Mouse (Mus musculus) lung, embryonic 16.5 days (tissue): ENCODE results near the gene Tpp1. TPM values are rescaled to one million over a fixed set of nuclear protein-coding genes. Genes with fewer than 3 reads are reported as not detected.
A peak's percentile ranks its signal among the peaks of the same experiment; 100 is the strongest.

Experiments used
- ATAC-seq: fragments of 200-750 bp; cut with Nextera tagmentation; 2 replicates; pipeline ENCODE4 v1.8.0; 2017; ENCODE audit warnings: low read depth, mild to moderate bottlenecking, moderate library complexity
- H3K27ac ChIP-seq: fragments of 300-500 bp; sonication (generic); 2 replicates; pipeline ENCODE4 v1.5.1; 2014; ENCODE audit warnings: mild to moderate bottlenecking, control low read depth, low read length
- H3K27me3 ChIP-seq: fragments of 300-500 bp; sonication (generic); 2 replicates; pipeline ENCODE4 v1.6.1; 2014; ENCODE audit warnings: low read depth, low read length, mixed read lengths; ENCODE audit not compliant: control insufficient read depth, insufficient read depth
- H3K36me3 ChIP-seq: fragments of 300-500 bp; sonication (generic); 2 replicates; pipeline ENCODE4 v1.6.1; 2014; ENCODE audit warnings: low read length; ENCODE audit not compliant: control insufficient read depth, insufficient read depth
- H3K4me1 ChIP-seq: fragments of 300-500 bp; sonication (generic); replicated peaks from 2 replicates; pipeline ENCODE4 v1.6.1; 2014; ENCODE audit warnings: low read length, mixed read lengths; ENCODE audit not compliant: control insufficient read depth, insufficient read depth
- H3K4me2 ChIP-seq: fragments of 300-500 bp; sonication (generic); 2 replicates; pipeline ENCODE4 v1.6.1; 2014; ENCODE audit warnings: low read depth, low read length, control low read depth
- H3K4me3 ChIP-seq: fragments of 300-500 bp; sonication (generic); 2 replicates; pipeline ENCODE4 v1.5.1; 2014; ENCODE audit warnings: mild to moderate bottlenecking, low read length, control low read depth
- H3K9ac ChIP-seq: fragments of 300-500 bp; sonication (generic); 2 replicates; pipeline ENCODE4 v1.6.1; 2014; ENCODE audit warnings: low read length, control low read depth
- H3K9me3 ChIP-seq: fragments of 300-500 bp; sonication (generic); 2 replicates; pipeline ENCODE4 v1.6.1; 2016; ENCODE audit warnings: low read length; ENCODE audit not compliant: control insufficient read depth
- WGBS: fragments of 180-500 bp; shearing (Covaris S2); extraction: QIAGEN DNeasy Blood & Tissue Kit; methylation state at CpG from one replicate; pipeline ENCODE4 v1.1.7; 2014; 5-methylcytosine and 5-hydroxymethylcytosine counted together
- polyA plus RNA-seq: library from polyadenylated mRNA; unstranded; fragments of >200 nt; fragmentation: Nextera tagmentation; extraction: Ambion mirVana; gene quantifications from 2 replicates; pipeline ENCODE4 v1.2.1, GENCODE M21; 2015

Tpp1 gene
- polyA plus RNA-seq, 1 experiment from 2014 or later: 102 TPM

DNA sequence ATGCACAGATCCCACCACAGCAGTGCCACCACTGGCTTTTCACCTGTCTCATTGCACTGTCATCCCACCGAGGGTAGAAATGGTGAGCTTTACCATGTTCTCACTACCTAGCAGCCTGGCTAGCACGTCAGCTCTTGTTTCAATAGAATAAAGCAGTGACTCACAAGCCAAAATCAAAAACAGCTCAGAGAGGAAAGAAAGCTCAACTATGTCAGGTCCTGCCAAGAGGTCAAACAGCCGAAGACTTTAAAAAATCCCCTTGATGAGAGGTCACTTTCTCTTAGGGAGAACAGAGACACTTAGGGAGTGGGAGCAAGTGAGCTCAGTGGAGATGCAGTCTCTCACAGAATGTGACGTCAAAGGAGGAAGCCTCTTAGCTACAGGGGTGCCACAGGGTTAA is 31.8 kb upstream of the Tpp1 start:
- Histone ChIP-seq H3K27me3 (no peaks in the 10 kb centered on the region; the same call in 1 of the 2 replicates), H3K9me3 (no peaks in the 10 kb centered on the region), H3K4me2 (no peak overlapping the region), H3K36me3 (peaks cover 8% of the 10 kb centered on the region; the same call in 1 of the 2 replicates), H3K4me3 (no peak overlapping the region), H3K4me1 (peaks cover 30% of the 10 kb centered on the region), H3K9ac (no peak overlapping the region), H3K27ac (no peak overlapping the region)
- WGBS: 57% methylated on average over 4 of the region's 4 CpGs
- ATAC-seq: no peak

GRCm38 (mm10) chr7:105778553-105779265 is 26.7 kb upstream of the Tpp1 start:
- ATAC-seq: peak; percentile 90
- Histone ChIP-seq H3K9ac (peak overlapping the region; percentile 57), H3K36me3 (peaks cover 8% of the 10 kb centered on the region; the same call in 1 of the 2 replicates), H3K4me1 (peaks cover 33% of the 10 kb centered on the region), H3K4me3 (peak overlapping the region; percentile 12; the same call in 1 of the 2 replicates), H3K4me2 (peak overlapping the region; percentile 45), H3K27me3 (no peaks in the 10 kb centered on the region), H3K27ac (peak overlapping the region; percentile 94), H3K9me3 (no peaks in the 10 kb centered on the region)
- 24% methylated on average over 4 of the region's 4 CpGs for WGBS

DNA sequence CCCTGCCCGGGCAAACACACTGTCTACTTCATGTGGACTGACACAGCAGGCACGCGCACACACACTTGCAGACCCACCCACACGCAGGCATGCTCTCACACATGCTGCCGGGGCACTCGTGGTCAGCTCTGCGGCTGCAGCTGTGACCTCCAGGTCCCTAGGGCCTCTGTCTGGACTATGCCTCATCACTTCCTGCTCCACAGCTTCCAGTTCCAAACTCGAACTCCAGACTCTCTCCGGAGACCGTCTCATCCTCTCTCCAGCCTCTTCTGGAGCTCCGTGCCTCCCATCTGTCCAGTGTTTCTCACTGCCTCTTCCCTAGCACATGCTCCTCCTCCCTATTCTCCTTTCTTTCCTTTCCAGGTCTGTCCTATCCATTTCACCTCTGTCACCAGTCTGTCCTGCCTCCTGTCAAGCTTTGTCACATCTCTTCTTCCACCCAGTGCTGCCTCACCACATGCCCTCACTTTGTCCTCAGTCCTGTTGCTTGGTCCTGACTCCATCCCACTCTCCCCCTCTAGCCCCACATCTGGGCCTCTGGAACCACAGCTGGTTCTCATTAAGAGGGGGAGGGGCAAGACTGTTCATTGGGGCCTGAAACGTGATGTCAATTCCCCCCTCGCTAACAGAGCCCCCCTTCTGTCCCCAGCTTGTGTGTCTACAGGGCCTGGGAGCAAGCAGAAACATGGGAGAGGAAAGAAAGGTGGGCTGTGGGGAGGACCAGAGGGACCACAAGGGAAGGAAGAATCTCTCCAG is 25.9 kb upstream of the Tpp1 start:
- Histone ChIP-seq H3K4me1 (peaks cover 38% of the 10 kb centered on the region), H3K9me3 (no peaks in the 10 kb centered on the region), H3K4me3 (peak overlapping the region; percentile 7), H3K27me3 (no peaks in the 10 kb centered on the region), H3K9ac (peak overlapping the region; percentile 57), H3K4me2 (peak overlapping the region; percentile 45), H3K36me3 (peaks cover 8% of the 10 kb centered on the region; the same call in 1 of the 2 replicates), H3K27ac (peak overlapping the region; percentile 94)
- ATAC-seq: peak; percentile 82
- WGBS: 20% methylated on average over 13 of the region's 13 CpGs

DNA sequence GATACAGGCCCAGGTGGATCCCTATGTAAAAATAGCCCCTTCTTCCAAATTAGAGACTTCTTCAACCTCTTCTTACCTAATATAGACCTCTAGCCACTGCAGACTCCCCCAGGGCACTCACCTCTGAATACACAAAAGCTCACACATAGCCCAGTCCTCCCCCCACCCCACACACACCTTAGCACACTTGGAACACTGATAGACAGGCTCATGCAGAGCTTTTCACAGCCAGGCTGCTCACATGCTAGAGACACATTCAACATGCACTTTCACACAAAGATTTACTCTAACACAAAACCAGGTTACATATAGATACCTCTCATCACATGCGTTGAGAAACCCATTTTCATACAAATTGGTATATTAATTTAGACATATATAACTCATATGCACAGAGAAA is 25.3 kb upstream of the Tpp1 start:
- H3K27me3 ChIP-seq: no peaks in the 10 kb centered on the region
- H3K9me3 ChIP-seq: no peaks in the 10 kb centered on the region
- H3K4me1 ChIP-seq: peaks cover 40% of the 10 kb centered on the region
- H3K36me3 ChIP-seq: peaks cover 14% of the 10 kb centered on the region; the same call in 1 of the 2 replicates
- H3K27ac ChIP-seq: peak overlapping the region; percentile 94
- ATAC-seq: no peak
- WGBS: 86% methylated on average over 1 of the region's 1 CpGs
- H3K4me2 ChIP-seq: peak overlapping the region; percentile 45
- no peak overlapping the region; the same call in 1 of the 2 replicates for H3K9ac ChIP-seq
- no peak overlapping the region for H3K4me3 ChIP-seq

GRCm38 (mm10) chr7:105776026-105776425 is 24.0 kb upstream of the Tpp1 start:
- no peak overlapping the region for H3K4me3 ChIP-seq
- H3K4me1 ChIP-seq: peaks cover 40% of the 10 kb centered on the region
- H3K9ac ChIP-seq: no peak overlapping the region
- no peak overlapping the region for H3K4me2 ChIP-seq
- peaks cover 22% of the 10 kb centered on the region for H3K36me3 ChIP-seq
- ATAC-seq: no peak
- no peaks in the 10 kb centered on the region for H3K9me3 ChIP-seq
- no peaks in the 10 kb centered on the region for H3K27me3 ChIP-seq
- no peak overlapping the region for H3K27ac ChIP-seq
- 92% methylated on average over 2 of the region's 2 CpGs for whole genome bisulfite sequencing

GRCm38 (mm10) chr7:105774661-105775060 is 22.6 kb upstream of the Tpp1 start:
- no peak for ATAC-seq
- no peaks in the 10 kb centered on the region for H3K27me3 ChIP-seq
- no peak overlapping the region for H3K4me3 ChIP-seq
- no peak overlapping the region for H3K4me2 ChIP-seq
- H3K9me3 ChIP-seq: no peaks in the 10 kb centered on the region
- no peak overlapping the region for H3K9ac ChIP-seq
- peak overlapping the region; percentile 35; the same call in 1 of the 2 replicates for H3K27ac ChIP-seq
- peaks cover 40% of the 10 kb centered on the region for H3K4me1 ChIP-seq
- WGBS: 36% methylated on average over 8 of the region's 8 CpGs
- H3K36me3 ChIP-seq: peaks cover 17% of the 10 kb centered on the region

- 0 out of 2 replicates have a peak, but pooled peaks have one; percentile 24 for ATAC-seq
- peaks cover 17% of the 10 kb centered on the region for H3K36me3 ChIP-seq
- peaks cover 27% of the 10 kb centered on the region for H3K4me1 ChIP-seq
- H3K27me3 ChIP-seq: no peaks in the 10 kb centered on the region
- no peak overlapping the region for H3K4me3 ChIP-seq
- WGBS: 75% methylated on average over 5 of the region's 5 CpGs
- no peaks in the 10 kb centered on the region for H3K9me3 ChIP-seq
- no peak overlapping the region for H3K4me2 ChIP-seq
- peak overlapping the region; percentile 65 for H3K27ac ChIP-seq
- no peak overlapping the region for H3K9ac ChIP-seq
These were observed 21.0 kb upstream of the Tpp1 start for GRCm38 (mm10) chr7:105773041-105773440.

- H3K4me2 ChIP-seq: no peak overlapping the region
- H3K27ac ChIP-seq: no peak overlapping the region
- WGBS: 93% methylated on average over 15 of the region's 15 CpGs
- no peaks in the 10 kb centered on the region for H3K27me3 ChIP-seq
- H3K9ac ChIP-seq: no peak overlapping the region
- peaks cover 24% of the 10 kb centered on the region for H3K4me1 ChIP-seq
- H3K36me3 ChIP-seq: peaks cover 17% of the 10 kb centered on the region
- no peak for ATAC-seq
- no peaks in the 10 kb centered on the region for H3K9me3 ChIP-seq
- H3K4me3 ChIP-seq: no peak overlapping the region
These were observed 20.3 kb upstream of the Tpp1 start for GRCm38 (mm10) chr7:105772331-105772730.

DNA sequence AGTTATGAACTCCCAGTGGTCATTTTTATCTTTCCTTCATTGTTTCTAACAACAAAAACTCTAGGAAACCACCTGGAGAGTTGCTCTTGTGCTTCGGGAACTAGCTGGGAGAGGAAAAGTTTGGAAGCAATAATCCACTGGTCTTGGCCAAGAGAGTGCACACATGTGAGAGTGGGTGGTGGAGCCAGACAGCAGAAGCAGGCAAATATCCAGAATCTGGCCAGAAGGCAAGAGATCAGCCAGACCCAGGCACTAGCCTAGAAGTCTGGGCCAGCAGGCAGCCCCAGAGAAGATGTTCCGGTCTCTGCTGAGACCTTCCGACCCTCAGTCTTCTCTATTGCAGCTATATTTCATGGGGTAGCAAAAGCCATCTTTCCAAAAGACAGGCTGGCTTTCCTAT is 17.9 kb upstream of the Tpp1 start:
- H3K4me2 ChIP-seq: no peak overlapping the region
- H3K9me3 ChIP-seq: no peaks in the 10 kb centered on the region
- no peak overlapping the region for H3K4me3 ChIP-seq
- peaks cover 27% of the 10 kb centered on the region for H3K36me3 ChIP-seq
- H3K4me1 ChIP-seq: peaks cover 24% of the 10 kb centered on the region
- 80% methylated on average over 3 of the region's 3 CpGs for WGBS
- H3K9ac ChIP-seq: no peak overlapping the region
- no peak overlapping the region for H3K27ac ChIP-seq
- no peak for ATAC-seq
- no peaks in the 10 kb centered on the region for H3K27me3 ChIP-seq
